Mouse (Mus musculus): ENCODE measurements around the gene Serpina3f. TPM values are rescaled to one million over a fixed set of nuclear protein-coding genes. Genes with fewer than 3 reads are reported as not detected.
"Not testable (repeated sequence)": the region's sequence is repeated elsewhere in the genome, so short reads cannot be mapped to it uniquely, and the experiment has no call there.

Gene Serpina3f
- not detected for total RNA-seq (2021)

GRCm38 (mm10) chr12:104214445-104214753 is at the start of gene Serpina3f:
TSS of gene Serpina3f (plus strand) at chr12:104214544.
- no peak for DNase-seq (ENCODE audit: low spot score in 2 of 2)
- intact Hi-C loops (cut with DNase I), result no loop called here

GRCm38 (mm10) chr12:104174747-104175146 is 39.6 kb upstream of the Serpina3f start:
- intact Hi-C loops (cut with DNase I), result no loop called here
- DNase-seq (ENCODE audit: low spot score in 2 of 2), result no peak

DNA sequence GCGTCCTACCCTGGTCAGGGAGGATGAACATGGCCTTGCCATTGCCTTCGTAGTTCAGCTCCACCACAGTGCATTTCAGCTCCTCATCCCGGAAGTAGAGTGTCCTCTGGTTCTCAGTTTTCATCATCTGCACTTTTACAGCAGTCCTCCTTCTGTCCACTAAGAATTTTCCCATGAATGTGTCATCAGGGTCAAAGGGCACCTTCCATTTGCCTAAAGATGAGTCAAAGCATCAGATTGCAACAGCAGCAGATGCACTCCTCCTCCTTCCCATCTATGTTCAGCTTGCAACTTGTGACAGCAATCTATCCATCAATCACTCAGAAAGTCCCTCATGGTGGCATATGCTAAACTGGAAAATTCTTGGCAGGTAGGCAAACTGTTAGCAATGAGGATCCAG is 38.7 kb upstream of the Serpina3f start:
- intact Hi-C loops (cut with DNase I), result no loop called here
- no peak for DNase-seq (ENCODE audit: low spot score in 2 of 2)

- DNase-seq (ENCODE audit: low spot score in 2 of 2), result no peak
Observed at GRCm38 (mm10) chr12:104178577-104178976, 35.8 kb upstream of the Serpina3f start.

GRCm38 (mm10) chr12:104178987-104179386 is 35.4 kb upstream of the Serpina3f start:
- intact Hi-C loops (cut with DNase I), result no loop called here

More at GRCm38 (mm10) chr12:104178577-104178976, 35.8 kb upstream of the Serpina3f start:
- intact Hi-C loops (cut with DNase I), result no loop called here

DNA sequence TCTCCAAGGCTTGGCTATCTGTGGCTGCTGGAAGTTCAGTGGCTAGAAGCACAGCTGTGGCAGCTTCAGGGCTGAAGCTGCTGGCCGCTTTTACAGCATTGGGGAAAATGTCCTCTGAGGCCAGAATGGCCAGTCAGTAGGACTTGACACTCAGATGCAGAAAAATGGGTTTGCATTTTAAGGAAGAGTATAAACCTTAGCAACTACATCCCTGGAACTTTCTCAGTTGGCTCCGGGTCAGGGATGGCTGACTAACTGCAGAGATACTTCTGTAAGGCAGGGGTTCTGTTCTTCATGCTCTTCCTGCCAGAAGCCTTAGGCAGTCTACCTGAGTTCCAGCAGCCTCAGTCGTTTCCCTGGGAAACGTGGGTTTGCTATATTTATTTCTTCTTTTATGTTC is 29.3 kb upstream of the Serpina3f start:
- intact Hi-C loops (cut with DNase I), result no loop called here
- DNase-seq (ENCODE audit: low spot score in 2 of 2), result no peak

More at GRCm38 (mm10) chr12:104178987-104179386, 35.4 kb upstream of the Serpina3f start:
- DNase-seq (ENCODE audit: low spot score in 2 of 2), result no peak

GRCm38 (mm10) chr12:104186041-104186581 is 28.2 kb upstream of the Serpina3f start:
- DNase-seq (ENCODE audit: low spot score in 2 of 2), result peak; percentile 15 to 79

DNA sequence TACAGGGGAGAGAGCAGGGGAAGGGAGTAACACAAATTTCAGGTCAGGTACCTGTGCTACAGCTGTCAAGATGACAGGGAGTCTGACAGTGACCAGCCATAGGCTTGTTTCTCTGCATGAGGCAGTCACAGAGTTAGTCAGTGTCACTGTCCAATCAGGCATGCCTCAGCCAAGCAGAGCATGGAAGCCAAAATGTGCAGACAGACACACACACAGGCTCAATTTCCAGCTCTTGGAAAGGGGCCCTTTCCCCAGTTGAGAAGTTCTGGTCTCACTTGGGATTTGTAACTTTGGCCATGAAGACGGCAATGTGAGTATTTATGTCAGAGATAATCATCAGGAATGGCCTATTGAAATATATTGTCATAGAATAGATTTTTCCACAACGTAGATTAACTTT is 25.1 kb upstream of the Serpina3f start:
- DNase-seq (ENCODE audit: low spot score in 2 of 2), result no peak
- intact Hi-C loops (cut with DNase I), result no loop called here

More at GRCm38 (mm10) chr12:104186041-104186581, 28.2 kb upstream of the Serpina3f start:
- intact Hi-C loops (cut with DNase I), result no loop called here

DNA sequence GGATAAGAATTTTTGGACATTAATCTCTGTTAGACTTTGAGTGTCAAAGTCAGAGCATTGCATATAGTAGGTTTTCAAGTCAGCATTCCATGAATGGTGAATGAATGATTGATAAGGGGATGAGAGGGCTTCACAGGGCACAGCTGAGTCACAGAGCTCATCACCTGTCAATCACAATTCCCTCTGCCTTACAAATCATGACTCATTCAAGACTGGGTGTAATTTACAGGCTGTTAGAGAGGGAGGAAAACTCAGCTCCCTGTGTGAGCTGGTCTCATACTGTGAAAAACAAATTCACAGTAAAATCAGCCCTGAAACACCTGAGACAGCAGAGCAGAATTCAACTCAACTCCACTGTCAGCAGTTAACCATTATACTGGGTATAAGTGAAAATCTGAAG is 23.5 kb upstream of the Serpina3f start:
- intact Hi-C loops (cut with DNase I), result no loop called here
- DNase-seq (ENCODE audit: low spot score in 2 of 2), result no peak

GRCm38 (mm10) chr12:104209149-104209548 is 5.2 kb upstream of the Serpina3f start:
- intact Hi-C loops (cut with DNase I), result no loop called here
- DNase-seq (ENCODE audit: low spot score in 2 of 2), result no peak

GRCm38 (mm10) chr12:104209802-104210201 is 4.5 kb upstream of the Serpina3f start:
- intact Hi-C loops (cut with DNase I), result no loop called here
- no peak for DNase-seq (ENCODE audit: low spot score in 2 of 2)

GRCm38 (mm10) chr12:104213689-104214444 is 477 bp upstream of the Serpina3f start:
- intact Hi-C loops (cut with DNase I), result no loop called here

GRCm38 (mm10) chr12:104215249-104215648 is 905 bp downstream of the Serpina3f start:
- intact Hi-C loops (cut with DNase I), result no loop called here
- DNase-seq (ENCODE audit: low spot score in 2 of 2), result no peak

More at GRCm38 (mm10) chr12:104213689-104214444, 477 bp upstream of the Serpina3f start:
- no peak for DNase-seq (ENCODE audit: low spot score in 2 of 2)

GRCm38 (mm10) chr12:104221616-104222015 is 7.3 kb downstream of the Serpina3f start:
- intact Hi-C loops (cut with DNase I), result loop anchor here (1.0 kb wide), 1 partner anchor 49 kb away; no protein-coding TSS in a partner anchor
- DNase-seq (ENCODE audit: low spot score in 2 of 2), result no peak

DNA sequence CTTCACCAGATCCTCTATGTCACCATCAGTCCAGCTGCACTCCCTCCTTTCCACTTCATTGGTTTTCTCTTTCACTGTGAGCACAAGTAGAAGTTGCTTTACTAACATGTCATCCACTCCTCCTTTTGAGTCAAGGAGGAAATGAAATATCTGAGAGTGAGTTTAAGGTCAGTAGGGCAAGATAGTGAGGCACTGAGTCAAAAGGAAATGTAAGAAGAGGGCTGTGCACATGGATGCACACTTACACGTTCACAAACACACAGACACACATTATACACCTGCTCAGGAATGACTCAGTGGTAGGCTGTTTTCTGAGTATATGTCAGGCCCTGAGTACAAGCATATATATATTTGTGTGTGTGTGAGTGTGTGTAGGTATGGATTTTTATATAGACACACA is 9.3 kb downstream of the Serpina3f start:
- no peak for DNase-seq (ENCODE audit: low spot score in 2 of 2)
- intact Hi-C loops (cut with DNase I), result no loop called here

- intact Hi-C loops (cut with DNase I), result no loop called here
- DNase-seq (ENCODE audit: low spot score in 2 of 2), result no peak
Observed at GRCm38 (mm10) chr12:104224598-104225300, 10.4 kb downstream of the Serpina3f start.

- DNase-seq (ENCODE audit: low spot score in 2 of 2), result no peak
- intact Hi-C loops (cut with DNase I), result no loop called here
Observed at GRCm38 (mm10) chr12:104230762-104231161, 16.4 kb downstream of the Serpina3f start.

DNA sequence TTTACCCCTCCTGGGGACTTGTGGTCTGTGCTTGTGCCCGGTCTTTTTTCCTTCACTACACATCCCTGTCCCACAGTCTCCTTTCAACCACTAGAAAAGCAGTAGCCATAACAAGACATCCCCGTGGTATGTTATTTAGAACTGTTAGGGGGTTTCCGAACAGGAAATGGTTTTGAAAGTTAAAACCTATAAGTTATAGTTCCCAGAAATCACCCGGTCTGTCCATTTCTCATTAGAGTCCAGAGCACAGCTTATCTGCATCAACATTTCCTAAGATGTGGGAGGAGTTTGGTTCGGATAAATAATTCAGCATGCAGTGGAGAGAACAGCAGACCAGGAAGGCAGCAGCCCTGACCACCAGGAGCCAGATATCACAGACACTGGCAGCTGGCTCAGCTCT is 21.6 kb downstream of the Serpina3f start, which contains the start of gene Serpina3g:
TSS of gene Serpina3g (plus strand) at position 331 of the 400 bp plus-strand sequence.
- intact Hi-C loops (cut with DNase I), result no loop called here
- DNase-seq (ENCODE audit: low spot score in 2 of 2), result no peak

DNA sequence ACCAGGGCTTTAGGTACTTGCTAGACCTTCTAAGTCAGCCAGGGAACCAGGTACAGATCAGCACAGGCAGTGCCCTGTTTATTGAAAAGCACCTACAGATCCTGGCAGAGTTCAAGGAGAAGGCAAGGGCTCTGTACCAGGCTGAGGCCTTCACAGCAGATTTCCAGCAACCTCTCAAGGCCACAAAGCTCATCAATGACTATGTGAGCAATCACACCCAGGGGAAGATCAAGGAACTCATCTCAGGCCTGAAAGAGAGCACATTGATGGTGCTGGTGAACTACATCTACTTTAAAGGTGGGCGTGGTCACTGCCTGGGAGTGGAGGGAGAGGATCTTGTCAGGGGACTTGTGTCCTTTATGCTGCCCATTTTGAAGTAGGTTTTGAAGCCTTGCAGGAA is 23.7 kb downstream of the Serpina3f start:
- intact Hi-C loops (cut with DNase I); DNase-seq (ENCODE audit: low spot score in 2 of 2): not testable (repeated sequence)

DNA sequence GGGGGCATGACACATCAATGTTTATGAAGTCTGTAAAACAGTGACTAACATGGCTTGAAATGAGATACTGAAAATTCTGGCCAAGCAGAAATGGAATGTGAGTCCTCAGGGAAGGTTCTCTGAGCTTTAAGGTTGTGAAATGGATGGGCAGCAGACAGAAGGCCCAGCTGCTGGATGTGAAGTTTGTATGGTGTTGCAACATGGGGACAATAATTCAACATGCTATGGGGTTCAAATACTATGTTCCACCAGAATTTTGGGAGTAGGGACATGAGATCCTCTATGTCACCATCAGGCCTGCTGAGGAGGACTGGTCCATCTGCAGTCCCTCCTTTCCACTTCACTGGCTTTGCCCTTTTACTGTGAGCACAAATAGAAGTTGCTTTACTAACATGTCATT is 29.0 kb downstream of the Serpina3f start:
- intact Hi-C loops (cut with DNase I), result no loop called here

GRCm38 (mm10) chr12:104245092-104245491 is 30.7 kb downstream of the Serpina3f start:
- intact Hi-C loops (cut with DNase I), result no loop called here
- peak; percentile 26 to 58 for DNase-seq (ENCODE audit: low spot score in 2 of 2)

More for the DNA sequence above, 29.0 kb downstream of the Serpina3f start:
- no peak for DNase-seq (ENCODE audit: low spot score in 2 of 2)
